Mouse (Mus musculus) layer of hippocampus, adult 11-12 months (tissue): ENCODE measurements at regions not wholly inside any gene's neighbourhood (a gene's known extent, or its start where the extent isn't known, plus 50 kb on each side); places are given as distances from the start of the nearest gene placed in this dataset.

ENCODE experiments used
- DNase-seq: peaks from one replicate; pipeline ENCODE4 v3.0.0; 2022; ENCODE audit warnings: low spot score

DNA sequence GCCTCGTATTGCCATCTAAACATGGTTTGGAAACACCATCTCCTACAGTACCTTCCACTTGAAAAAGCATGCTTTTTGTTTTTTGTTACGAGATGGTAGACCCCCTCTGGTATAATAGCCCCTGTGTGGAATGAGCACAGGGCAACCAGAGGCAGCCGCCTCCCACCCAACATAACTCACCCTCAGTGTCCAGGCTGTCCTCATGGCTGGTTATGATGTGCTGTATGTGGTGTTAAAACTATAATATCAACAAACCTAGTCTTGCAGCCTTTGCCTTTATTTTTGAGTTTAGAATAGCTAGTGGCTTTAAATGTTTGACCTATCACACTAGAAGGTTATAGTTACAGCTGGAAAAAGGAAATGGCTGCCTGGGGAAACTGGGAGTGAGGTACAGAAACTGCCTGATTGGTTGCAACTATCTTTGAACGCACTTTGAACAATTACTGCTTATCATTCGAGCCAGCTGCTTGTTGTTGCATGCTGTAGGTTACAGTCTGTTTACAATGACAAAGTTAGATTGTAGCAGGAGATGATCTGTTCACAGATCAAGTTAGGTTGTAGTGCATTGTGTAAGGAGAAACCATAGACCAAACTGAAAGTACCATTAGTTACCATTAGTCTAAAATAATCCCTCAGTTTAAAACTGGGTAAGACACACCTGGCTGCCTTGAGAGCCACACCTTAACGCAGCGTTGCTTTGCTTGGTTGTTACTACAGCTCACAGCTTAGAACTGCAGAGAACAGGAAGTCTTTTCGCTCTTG lies 414.8 kb downstream of the Klf5 start:
- no peak for DNase-seq

GRCm38 (mm10) chr14:99733474-99734199 lies 435.1 kb downstream of the Klf5 start:
- DNase-seq, result peak; percentile 68

DNA sequence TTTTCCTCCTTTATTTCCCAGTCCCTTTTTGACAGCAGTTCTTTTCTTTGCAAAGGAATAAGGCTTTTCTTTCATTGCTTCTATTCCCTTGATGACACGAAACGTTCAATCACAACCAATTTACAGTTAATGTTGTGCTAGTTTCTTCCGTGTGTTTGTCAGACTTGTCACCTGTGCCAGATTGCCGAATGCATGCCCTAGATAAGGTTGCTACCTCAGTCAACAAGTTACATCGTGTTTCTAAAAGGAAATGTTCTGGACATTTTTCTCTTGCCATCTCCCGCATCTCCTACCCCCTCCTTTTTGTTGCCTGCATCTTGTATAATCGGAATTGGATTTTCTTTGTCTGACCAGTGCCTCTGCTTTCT lies 435.7 kb downstream of the Klf5 start:
- DNase-seq, result no peak

GRCm38 (mm10) chr14:99743625-99744297 lies 445.3 kb downstream of the Klf5 start:
- DNase-seq, result peak; percentile 43

GRCm38 (mm10) chr14:99745209-99745608 lies 446.7 kb downstream of the Klf5 start:
- no peak for DNase-seq

DNA sequence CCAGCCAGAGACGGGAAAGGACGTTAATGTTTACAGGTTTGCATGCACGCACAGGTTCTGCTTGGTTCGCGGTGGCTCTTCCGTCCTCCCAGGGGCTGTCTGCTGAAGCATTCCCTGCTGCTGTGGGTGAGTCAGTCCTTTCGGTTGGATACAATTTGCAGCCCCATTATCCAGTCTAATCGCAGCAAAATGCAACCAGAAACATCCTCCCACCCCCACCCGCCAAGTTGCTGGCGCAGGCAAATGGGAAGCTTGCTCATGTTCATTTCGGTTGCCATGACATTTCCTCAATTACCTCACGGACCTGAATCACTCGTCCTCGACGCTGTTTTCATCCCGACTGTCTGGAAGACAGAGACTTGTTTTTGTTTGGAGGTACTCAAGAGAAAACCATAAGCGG lies 449.7 kb downstream of the Klf5 start:
- peak; percentile 32 for DNase-seq

- no peak for DNase-seq
Measured at GRCm38 (mm10) chr14:99749308-99750305, 451.1 kb downstream of the Klf5 start.

DNA sequence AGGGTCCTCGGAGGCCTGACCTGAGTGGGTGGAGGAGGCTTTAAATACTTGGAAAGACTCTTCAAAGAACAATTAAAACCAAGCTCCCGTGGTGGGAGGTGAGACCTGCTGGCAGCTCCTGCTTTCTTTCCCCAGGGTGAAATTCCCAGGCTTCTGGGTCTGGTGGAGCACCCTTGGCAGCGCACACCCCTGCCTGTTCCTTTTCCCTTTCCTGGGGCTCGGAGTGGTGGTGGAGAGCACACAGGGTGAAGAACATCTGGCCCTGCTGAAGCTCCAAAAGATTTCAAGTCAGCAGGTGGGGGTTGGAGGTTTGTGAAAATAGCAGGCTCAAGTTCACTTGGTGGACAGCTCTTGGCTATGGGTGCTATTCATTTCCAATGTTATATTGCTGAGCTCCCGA lies 459.6 kb downstream of the Klf5 start:
- no peak for DNase-seq

DNA sequence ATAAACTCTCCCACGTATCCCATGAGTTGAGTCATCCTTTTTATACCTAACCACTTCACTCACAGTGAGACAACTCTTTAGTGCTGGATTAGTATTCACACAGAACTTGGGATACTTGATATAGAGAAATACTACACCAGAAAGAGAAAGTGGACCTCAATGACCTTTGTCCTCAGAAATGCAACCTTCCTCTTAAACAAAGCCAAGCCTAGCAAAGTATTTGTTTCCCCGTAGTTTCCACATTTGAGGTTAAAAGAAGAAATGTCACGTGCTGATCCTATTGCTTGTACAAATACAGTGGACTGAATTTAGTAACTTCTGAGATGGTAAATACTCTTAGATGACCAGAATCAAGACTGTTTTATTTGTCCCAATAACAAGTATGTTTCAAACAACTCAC lies 464.8 kb downstream of the Klf5 start:
- no peak for DNase-seq

- no peak for DNase-seq
Measured at GRCm38 (mm10) chr14:99771009-99771408, 472.5 kb downstream of the Klf5 start.

GRCm38 (mm10) chr14:99772774-99773423 lies 474.4 kb downstream of the Klf5 start:
- no peak for DNase-seq

DNA sequence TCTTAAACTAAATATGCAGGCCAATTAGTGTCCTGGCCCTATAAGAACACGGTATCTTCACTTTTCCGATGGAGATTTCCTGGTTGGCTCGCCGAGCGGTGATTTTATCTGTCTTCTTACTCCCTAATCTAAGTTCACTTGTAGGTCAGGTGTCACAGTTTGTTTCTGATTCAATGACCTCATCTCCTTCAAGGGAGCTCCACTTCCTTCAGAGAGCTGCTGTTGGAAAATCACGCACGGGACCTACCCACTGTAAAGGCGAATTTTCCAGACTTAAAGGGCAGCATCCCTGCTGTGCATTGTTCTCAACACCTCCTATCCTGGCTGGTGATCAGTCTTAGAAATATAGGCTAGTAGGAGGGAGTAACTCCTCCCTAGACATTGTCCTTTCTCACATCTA lies 480.0 kb downstream of the Klf5 start:
- DNase-seq, result no peak

DNA sequence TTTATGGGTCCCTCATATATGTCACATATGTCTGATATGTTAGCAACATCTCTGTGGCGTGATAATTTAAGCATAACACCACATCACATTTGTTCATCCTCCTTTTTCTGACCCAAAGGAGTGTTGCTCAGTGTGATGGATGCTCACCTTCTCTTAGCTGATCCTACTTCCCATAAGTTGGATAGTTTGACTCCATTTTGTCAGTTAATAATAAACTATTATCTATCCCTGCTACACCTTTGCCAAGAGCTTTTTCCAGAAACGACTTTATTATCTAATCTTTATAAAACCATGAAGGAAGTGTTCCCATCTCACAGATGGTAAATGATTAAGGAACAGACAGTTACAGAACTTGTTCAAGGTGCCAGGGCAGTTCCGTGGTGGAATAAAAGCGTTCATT lies 480.5 kb downstream of the Klf5 start:
- no peak for DNase-seq

- DNase-seq, result no peak
Measured at GRCm38 (mm10) chr14:99783646-99784045, 485.2 kb downstream of the Klf5 start.

DNA sequence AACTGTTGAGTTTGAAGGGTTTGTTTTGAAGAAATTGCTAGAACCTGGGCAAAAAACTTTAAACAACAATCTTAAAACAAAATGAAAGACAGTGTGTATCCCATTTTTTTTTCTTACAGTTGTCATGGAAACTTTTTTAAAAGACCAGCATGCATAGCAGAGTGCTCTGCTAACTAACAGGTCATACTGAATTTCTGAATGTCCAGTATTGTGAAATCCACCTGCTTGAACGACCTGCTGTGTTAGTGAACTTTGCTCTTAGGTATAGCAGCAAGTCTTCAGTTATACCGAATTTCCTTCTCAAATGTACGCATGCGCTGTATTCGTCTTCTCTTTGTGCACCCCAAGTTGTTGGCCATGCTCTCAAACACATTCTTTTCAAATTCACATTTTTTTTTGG lies 486.6 kb downstream of the Klf5 start:
- DNase-seq, result no peak

DNA sequence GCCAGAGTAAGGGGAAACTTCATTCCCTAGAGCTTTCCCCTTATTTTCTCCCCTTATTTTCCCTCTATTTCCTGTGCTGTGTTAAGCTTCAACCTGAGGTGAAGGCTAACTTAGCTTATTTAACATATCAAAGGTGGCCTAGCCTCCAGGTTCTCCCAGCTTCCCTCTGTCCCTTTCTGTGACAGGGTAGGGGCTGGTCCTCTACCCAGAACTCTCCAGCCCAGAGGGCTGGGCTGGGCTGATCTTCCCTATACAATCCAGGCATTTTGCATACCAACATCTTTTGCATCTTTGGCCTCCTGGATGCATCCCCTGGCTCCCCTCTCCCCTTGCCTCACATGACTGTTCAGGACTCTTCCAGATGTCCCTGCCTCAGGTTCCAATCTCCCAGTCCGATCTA lies 487.9 kb downstream of the Klf5 start:
- no peak for DNase-seq

- no peak for DNase-seq
Measured at GRCm38 (mm10) chr14:99788185-99788584, 489.7 kb downstream of the Klf5 start.

- no peak for DNase-seq
Measured at GRCm38 (mm10) chr14:99796293-99796692, 488.2 kb downstream of the Klf12 start.

DNA sequence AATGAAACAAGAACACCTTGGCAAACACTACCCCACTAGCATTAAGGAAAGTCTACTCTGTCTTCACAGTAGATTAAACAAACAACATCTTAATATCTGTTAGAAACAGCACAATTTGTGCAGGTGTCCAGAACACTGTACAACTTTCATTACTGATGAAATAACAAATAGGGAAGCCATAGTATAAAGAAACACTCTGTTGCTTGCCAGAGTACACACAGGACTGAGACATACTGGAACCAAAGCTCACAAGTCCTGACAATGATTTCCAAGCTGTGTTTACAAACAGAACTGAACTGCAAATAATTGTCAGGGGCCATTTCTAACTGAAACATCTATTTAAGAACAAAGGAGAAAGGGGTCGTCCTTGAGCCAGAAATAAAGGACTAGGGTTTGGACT lies 478.4 kb downstream of the Klf12 start:
- no peak for DNase-seq

GRCm38 (mm10) chr14:99806599-99806998 lies 477.9 kb downstream of the Klf12 start:
- DNase-seq, result no peak

DNA sequence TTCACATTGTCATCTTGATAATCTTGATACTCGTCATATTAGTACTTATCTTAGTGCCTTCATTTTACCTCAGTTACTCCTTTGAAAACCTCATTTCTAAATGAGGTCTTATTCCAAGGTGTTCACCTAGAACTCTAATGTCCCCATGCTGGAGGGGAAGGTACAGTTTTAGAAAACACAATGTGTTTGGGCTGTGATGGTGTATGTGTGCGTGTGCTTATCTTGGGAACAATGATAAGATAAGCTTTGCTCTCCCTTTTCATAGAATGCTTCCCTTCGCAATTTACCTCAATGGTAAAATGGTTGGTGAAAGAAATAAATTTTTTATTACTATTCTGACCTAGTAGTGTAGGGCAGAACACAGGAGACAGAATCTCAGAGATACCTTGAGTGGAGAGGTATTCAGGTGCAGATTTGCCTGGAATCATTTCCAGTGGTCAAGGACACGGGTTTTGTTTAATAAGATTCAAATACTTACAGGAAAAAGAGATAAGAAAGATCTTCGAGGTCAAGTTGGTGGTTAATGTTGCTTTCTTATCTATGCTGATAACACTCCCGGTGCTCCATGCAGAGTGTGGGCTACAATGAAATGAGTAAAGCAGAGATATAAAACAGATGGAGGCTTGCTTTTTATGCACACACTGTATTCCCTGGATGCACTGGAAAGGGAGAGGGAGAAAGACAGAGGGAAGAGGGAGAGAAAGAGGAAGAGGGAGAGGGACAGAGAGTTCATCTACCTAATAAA lies 471.6 kb downstream of the Klf12 start:
- DNase-seq, result no peak
